Mouse (Mus musculus) layer of hippocampus, postnatal 10 days (tissue): ENCODE data around the gene Stap1. TPM values are rescaled to one million over a fixed set of nuclear protein-coding genes. Genes with fewer than 3 reads are reported as not detected.

Source experiments
- DNase-seq, 2 experiments: peaks; one replicate each; pipeline ENCODE4 v3.0.0; 2021; ENCODE audit warnings: low spot score in 2 of 2
- long read RNA-seq: library from polyadenylated mRNA; stranded (forward); transcript quantifications from one replicate; pipeline ENCODE4 v2.0.0, GENCODE M21; 2023
- total RNA-seq, 2 experiments: library from RNA; stranded (reverse); gene quantifications; 2 replicates each; pipeline ENCODE4 v1.2.3; 2021

Gene Stap1
- not detected for total RNA-seq
- long read RNA-seq, result 0 reads

DNA sequence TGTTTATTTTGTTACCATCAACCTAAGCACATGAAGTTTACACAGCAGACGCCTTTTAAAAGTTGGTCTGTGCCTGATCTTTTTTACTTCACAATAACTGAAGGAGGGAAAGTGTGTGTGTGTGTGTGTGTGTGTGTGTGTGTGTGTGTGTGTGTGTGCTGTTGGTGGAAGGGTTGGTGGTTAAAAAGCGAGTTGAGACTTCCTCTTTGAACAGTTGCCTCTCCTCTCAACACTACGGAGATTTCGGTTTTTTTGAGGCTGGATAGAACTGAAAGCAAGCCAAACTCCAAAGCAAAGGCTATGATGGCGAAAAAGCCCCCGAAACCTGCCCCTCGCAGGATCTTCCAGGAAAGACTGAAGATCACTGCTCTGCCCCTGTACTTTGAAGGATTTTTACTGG lies at the start of gene Stap1:
Gene Stap1, plus strand, starts transcription at position 209 of the 400 bp plus-strand sequence.
- no peak for DNase-seq

DNA sequence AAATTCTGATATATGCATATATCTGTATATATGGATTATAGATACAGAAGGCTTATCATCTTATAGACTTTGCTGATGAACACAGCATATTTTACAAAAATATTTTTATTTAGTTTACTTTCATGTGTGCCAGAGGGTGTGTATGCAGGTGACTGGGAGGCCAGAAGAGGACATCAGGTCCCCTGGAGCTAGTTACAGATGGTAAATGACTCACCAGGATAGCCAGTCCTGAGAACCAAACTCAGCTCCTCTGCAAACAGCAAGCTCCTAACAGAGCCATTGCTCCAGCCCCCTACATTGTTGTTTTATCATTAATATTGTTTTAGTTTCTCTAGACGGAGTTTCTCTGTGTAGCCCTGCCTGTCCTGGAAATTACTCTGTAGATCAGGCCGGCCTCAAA lies 41.7 kb upstream of the Stap1 start:
- no peak for DNase-seq

DNA sequence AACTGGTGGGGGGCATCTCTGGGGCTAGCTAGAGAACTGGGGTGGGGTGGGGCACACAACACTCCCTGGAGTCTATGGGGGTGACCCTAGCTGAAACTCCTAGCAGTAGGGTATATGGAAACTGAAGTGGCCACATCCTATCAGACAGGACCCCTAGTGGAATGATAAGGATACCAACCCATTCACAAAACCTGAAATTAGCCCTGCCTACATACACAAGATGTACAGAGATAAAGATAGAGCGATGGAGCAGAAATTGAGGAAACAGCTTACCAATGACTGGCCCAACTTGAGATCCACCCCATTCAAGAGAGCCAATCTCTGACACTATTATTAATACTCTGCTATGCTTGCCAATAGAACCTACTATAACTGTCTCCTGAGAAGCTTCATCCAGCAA lies 8.0 kb upstream of the Stap1 start:
- DNase-seq, result no peak

DNA sequence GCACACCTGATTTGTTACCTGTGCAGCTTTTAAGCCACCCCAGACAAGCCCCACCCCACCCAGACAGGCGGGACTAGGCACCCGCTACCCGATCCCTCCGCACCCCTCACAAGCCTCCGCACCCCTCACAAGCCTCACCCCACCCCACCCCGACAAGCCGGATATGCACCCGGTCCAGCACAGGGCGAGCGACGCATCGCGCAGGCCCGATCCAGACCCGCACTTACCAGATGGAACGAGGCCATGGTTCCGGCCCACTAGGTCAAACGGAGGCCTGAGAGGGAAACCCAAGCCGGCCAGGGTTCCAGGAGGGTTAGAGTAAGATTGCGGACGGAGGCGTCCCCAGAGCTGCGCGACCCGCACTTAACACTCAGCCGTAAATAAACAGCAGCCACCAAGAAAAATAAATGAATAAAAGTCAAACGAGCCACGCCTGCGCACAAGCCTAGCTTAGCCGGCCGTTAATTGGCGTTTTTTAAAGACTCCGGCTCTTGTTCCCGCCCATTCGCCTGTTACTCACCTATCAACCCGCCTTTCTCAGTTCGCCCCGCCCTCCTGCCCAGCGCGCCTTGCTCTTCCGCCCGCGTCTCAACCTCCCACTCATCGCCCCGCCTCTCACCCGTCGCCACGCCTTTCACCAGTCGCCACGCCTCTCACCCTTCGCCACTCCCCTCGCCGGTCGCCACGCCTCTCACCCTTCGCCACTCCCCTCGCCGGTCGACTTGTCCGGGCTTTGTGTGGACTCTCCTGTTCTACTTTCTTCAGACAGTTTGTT lies 6.3 kb upstream of the Stap1 start, which contains the start of gene Cenpc1:
Gene Cenpc1, minus strand, starts transcription at position 483 of the 775 bp plus-strand sequence.
- DNase-seq, result peak; percentile 92 to 95

DNA sequence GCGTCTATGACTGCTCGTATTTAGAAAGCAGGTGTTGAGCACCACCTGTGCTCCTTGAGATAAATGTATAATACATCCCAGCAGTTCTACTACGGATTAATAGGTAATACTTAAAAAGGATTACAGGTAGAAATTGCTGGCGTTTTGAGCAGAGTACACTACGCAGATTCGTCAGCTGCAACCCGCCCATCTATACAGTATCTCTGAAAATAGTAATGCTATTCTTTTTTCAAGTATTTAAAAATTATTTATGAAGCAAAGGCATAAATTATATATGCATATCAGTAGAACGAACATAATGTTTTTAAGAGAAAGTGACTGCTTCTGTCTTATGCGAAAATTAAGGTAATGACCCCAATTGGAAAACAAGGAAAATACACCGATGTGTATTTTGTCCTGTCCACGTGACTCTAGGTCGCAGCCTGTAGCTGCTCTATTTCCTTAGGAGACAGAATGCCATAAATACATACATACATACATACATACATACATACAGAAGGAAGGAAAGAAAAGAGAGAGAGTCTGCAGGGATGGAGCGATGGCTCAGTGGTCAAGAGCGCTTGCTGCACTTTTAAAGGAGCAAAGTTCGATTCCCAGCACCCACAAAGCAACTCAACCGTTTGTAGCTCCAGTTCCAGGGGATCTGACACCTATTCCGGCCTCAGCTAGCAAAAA lies 5.5 kb upstream of the Stap1 start:
- DNase-seq, result no peak

DNA sequence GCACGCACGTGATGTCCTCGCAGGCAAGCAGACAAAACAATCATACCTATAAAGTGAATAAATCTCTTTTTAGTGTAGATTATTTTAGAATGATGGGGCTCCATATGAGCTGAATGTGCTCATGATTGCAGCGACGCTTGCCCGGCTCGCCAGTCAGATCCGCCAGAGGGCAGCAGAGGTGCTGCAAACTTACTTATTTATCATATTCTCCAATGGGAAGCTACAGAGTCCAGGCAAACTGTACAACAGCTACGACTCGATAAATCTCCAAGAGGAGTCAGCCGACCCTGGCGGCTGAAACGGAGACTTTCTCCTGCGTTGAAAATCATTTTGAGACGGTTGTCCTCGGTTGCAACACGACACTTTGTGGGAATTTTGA lies 5.0 kb upstream of the Stap1 start:
- DNase-seq, result peak; percentile 90 to 92

DNA sequence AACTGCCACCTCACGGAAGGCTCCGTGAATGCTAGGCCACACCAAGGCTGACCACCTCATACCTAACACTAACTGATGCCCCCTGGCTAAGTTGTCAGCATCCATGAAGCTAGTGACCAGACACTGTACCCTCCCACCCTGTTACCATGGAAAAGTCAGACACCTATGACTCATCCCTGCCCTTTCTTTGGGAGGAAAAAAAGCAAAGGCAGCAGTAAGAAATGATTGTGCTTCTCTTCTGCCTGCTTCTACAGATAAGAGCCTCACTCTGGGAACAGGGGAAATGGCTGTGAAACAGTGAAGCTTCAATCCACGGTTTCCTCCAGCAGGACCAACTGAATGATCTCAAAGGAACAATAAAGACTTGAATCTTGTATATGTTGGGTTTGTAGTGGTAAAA lies 3.1 kb upstream of the Stap1 start:
- DNase-seq, result no peak

DNA sequence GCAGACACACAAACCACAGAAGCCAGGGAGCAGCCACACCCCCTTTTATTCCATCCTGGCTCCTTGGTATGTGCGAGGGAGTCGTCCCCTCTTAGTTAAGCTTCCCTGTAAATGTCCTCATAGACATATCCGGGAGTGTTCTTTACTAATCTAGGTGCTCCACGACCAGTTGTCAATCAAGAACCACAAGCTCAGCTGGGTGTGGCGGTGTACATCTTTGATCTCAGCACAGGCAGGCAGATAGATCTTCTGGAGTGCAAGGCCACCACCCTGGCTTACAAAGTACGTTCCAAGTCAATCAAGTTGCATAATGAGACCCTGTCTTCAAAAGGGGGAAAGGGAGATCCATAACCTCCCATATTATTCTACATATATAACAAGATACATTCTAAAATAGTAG lies 2.4 kb upstream of the Stap1 start:
- DNase-seq, result no peak

DNA sequence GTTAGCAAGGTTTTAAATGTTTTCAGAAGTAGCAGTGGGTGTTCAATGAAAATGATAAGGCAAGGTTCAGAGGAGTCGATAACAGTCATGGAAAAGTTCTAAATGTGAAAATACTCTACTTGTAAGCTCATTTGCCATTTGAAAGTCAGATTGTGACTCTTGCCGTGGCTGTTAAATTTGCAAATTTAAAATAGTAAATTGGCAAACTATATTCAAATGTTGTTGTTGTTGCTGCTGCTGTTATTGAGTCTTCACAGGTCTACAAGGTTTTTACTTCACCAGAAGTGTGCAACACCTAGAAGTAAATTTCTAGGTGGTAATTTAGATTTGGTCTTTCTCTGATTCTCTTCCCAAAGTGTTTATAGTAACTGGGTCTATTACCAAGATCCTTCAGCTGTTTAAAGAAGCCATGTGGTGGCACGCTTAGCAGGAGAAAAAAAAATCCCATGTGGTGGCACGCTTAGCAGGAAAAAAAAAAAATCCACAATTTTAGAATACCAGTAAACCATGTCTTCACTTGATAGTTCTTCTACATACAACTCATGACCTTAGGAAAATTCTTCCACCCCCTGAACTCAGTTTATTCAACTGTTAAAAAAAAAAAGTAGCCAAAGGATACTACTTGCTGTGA lies 1.3 kb downstream of the Stap1 start:
- no peak for DNase-seq

DNA sequence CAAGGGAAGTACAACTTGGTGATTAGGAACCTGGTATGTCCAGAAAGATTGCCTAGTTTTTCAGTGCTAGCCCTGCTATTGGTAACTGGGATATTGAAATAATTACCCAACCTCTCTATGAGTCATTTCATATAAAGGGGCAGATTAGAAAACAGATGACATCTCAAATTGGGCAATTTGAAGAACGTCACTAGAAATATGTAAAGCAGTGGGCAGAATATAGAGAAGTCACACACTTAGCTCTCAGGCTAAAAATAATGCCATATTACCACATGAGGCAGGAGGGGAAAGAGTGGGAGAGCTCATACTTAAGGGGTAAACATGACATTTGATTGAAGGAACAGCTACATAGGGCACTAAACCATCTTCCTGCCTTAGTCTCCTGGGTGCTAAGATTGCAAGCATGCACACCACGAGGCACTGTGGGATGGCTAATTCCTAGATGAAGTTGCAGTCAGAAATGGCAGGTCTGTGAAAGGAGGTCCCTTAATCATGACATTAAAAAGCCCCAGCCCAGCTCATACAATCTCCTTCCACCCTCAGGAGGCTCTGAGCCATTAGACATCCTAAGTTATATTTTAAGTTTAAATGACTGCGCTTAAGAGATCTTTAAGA lies 7.3 kb downstream of the Stap1 start:
- no peak for DNase-seq

DNA sequence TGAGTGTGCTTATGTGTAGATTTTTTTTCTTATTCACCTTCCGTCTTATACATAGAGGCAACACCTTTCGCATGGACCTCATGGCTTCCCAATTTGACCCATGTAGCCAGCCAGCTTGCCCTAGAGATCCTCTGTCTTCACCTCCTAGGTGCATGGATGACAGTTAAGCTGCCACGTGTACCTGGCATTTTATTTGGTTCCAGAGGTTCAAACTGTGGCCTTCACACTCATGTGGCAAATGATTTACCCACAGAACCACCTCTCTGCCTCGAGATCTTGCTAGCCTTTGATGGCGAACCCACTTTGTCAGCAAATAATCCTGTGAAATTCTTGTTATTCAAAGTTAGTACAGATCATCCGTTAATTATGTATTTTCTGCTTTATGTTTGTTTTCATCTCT lies 12.4 kb downstream of the Stap1 start:
- no peak for DNase-seq

DNA sequence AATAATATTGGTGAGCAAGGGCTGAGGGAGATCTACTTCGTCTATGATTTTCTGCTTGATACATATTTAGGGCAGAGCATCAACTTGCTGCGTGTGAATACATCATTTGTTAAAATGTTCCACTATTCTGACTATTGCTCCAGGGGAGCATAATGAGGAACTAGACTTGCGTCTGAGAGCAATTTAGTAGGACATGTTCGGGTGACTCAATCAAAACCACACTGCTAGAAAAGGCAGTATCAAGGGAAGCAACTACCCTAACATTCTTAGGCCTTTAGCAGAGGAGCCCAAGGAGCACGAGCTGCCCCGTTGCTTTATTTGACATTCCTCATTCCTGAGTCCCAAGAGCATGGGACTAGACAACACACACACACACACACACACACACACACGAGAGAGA lies 13.4 kb downstream of the Stap1 start:
- no peak for DNase-seq

DNA sequence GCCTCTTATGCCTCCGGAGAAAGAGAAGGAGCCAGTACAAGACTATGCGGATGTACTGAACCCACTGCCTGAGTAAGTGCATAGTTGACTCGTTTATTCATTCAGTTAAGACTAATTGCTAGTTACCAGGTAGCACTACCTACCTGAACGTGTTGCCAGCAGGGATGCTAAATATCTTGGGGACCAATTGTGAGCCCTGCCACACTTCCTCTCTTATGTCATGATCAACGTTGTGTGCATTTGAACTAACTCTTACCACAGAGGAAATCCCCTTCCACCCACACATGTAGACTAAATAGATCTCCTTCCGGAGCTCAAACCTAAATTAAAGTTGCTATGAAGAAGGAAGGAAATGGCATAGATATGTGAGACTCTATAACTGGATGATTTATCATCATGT lies 15.2 kb downstream of the Stap1 start:
- DNase-seq, result no peak

DNA sequence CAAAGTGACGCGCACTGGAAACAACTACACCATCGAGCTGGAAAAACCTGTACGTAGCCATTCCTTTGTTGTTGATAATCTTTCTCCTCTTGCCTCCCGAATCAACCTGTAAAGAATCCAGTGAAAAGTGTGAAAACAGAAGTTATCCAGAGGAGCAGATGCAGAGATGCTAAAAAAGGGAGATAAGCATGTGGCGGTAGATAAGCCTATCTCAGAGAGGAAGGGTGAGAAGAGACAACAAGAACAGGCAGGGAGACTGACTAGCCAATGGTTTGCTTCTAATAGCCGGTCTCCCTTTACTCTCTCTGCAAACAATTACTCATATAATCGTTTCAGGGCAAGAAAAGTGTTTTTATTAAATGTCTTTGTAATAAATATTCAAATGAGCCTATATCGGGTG lies 23.2 kb downstream of the Stap1 start:
- DNase-seq, result no peak

DNA sequence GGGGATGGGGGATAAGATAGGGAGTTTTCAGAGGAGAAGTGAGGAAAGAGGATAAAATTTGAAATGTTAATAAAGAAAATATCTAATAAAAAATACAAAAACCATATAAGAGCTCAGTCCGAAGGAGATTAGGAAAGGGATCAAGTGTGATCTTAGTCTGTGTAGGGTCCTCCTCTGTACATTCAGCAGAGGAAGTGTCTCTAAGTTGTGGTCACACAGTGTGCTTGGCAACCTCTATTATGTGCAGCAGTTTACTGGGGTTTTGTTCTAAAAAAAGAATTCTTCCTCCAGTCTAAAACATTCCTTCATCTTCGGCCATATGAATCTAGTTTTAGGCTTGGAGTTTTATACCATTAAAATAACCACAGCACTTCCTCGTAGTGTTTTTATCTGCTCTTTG lies 27.4 kb downstream of the Stap1 start:
- no peak for DNase-seq

DNA sequence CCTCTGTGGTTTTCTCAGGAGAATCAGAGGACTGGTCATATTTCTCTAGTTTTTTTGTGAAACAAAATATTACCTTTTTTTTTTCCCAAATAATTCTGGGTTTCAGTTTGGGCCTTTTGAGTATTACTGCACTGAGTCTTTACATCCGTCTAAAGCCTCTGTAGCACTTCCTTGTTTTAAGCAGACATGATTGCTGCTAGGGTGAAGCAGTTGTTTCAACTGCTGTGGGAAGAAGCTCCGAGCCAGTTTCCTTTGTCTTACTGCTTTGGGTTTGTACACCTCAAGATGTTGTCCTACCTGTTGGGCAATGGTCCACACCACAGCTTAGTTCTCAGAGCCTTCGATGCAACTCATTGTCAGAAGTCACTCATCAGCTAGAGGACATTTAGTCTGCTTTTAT lies 29.1 kb downstream of the Stap1 start:
- no peak for DNase-seq

DNA sequence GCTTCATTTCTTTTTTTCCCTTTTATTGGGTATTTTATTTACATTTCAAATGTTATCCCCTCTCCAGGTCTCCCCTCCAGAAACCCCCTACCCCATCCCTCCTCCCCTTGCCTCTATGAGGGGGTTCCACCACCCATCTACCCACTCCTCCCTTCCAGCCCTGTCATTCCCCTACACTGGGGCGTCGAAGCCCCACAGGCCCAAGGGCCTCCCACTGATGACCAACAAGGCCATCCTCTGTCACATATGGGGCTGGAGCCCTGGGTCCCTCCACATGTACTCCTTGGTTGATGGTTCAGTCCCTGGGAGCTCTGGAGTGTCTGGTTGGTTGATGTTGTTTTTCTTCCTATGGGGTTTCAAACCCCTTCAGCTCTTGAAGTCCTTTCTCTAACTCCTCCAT lies 30.6 kb downstream of the Stap1 start:
- DNase-seq, result no peak

DNA sequence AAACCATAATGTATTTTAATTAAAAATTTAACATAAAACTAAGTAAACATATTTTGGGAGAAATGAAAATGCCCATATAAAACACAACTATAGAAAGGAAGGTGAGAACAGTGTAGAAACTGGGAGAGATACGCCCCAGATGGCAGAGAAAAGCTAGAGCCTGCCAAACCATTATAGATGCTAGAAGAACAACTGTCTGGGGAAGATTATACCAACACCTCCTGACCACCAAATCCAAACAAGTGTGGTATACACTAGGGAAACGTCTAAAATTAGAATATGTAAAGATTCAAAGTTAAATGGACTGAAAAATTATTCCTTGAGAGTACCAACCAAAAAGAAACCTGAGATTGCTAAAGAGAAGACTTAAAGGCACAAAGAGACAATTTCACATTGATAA lies 35.1 kb downstream of the Stap1 start:
- DNase-seq, result no peak

DNA sequence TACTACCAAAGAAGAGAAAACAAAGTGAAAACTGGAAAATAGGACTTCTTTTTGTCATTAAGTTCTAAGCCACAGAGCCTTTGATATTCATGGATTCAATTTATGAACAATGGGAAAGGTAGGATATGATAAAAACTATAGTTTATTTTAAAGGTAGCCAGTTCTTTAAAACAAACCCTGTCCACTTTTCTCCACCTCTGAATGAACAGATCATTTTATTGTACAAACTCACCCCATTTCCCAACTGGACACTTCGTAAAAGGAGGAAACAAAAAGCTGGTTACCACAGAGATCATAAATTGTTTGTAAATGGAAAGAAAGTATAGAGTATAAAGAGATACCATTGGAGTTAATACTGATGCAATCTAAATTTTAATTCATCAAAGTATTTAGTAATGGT lies 39.5 kb downstream of the Stap1 start:
- no peak for DNase-seq

DNA sequence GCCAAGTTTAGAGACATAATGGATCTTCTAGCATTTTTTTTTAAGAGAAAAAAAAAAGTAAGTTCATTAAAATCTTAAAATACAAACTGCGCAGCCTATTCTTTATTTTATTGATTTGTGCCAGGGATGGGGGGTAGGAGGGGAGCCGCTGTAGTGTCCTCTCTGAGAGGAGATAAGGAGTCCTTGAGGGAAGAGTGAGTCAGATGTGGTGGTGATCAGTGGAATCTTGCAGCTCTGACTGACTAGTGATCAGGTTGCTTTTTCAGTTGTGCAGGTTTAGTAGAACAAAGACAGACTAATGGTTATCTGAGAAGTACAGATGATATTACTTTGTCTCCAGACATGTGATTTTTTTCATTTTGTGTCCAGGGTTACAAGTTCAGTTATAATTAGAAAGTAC lies 41.5 kb downstream of the Stap1 start:
- no peak for DNase-seq

DNA sequence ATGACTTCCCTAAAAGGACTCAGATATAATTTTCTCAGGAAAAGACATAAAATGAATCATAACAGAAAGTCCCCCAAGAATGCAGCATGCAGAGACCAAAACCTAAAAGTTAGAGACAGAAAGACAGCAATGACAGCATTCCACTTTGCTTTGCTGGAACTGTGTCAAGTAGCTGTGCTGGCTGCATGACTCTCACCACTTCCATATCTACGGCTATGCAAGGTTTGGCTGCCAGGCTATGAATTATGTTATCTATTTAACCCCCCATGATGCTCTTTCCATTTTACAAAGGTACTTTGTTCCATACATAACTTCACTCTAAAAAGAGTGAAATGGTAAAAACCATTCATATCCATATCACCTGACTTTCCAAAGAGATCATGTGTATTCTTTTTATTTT lies 42.5 kb downstream of the Stap1 start:
- no peak for DNase-seq

DNA sequence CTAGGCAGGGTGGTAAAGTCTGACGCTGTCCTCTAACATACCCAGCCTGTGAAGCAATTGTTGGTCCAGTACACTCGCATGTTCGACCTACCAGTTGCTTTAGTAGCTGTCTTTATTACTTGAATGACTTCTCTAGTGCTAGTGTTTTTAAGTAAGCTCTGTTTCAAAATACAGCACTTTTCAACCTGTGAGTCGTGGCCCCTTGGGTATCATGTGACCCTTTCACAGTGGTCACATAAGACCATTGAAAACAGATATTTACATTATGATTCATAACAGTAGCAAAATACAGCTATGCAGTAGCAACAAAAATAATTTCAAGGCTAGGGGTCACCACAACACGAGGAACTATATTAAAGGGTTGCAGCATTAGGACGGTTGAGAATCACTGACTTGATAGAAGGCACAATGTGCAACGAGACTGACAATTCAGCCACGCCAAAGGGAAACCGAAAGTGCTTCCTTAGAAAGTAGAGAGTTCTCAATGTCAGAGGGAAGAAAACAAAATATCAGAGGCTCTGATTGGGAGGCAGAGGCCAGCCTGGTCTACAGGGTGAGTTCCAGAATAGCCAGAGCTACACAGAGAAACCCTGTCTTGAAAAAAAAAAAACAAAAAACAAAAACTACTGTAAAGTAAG lies 47.0 kb downstream of the Stap1 start:
- DNase-seq, result no peak
